ENCODE assay signal across 11 mouse cellular contexts in genomic region chr11:115900561-115901337, GRCm38 (mm10). TPM values are rescaled to one million over a fixed set of nuclear protein-coding genes. Genes with fewer than 3 reads are reported as not detected.
DNase-seq lines count a peak whose midpoint lies in the region; ATAC-seq and TF ChIP-seq lines count a peak whose summit lies in the region.
"Had no signal": no experiment of that assay in that cellular context is flagged by ENCODE, and none has a peak within 500 bp of the region (broad histone marks: within the 10 kb centered on the region; RNA-seq: fewer than 3 reads in every experiment).

No protein-coding gene starts in this region.

- WGBS in hindbrain, embryonic 10.5 days = 71% methylated on average over 8 of the region's 8 CpGs
- WGBS in hindbrain, postnatal 0 days = 72% methylated on average over 8 of the region's 8 CpGs
- WGBS in stomach, embryonic 16.5 days = 75% methylated on average over 8 of the region's 8 CpGs
- WGBS in stomach, postnatal 0 days = 66% methylated on average over 8 of the region's 8 CpGs
- WGBS in kidney, postnatal 0 days = 61% methylated on average over 8 of the region's 8 CpGs
- WGBS in small intestine, adult 2 months = 82% methylated on average over 8 of the region's 8 CpGs

- peaks cover 74% of the 10 kb centered on the region for H3K4me1 ChIP-seq in hindbrain, embryonic 10.5 days (replicated peaks)
- no peaks in the 10 kb centered on the region for H3K4me1 ChIP-seq in hindbrain, postnatal 0 days (ENCODE audit: insufficient read depth, low read length)
- H3K4me1 ChIP-seq in stomach, embryonic 16.5 days (ENCODE audit: control insufficient read depth, insufficient read depth, low read length) = peaks cover 56% of the 10 kb centered on the region
- peaks cover 19% of the 10 kb centered on the region for H3K4me1 ChIP-seq in stomach, postnatal 0 days (replicated peaks; ENCODE audit: control insufficient read depth, insufficient read depth)
- peaks cover 55% of the 10 kb centered on the region for H3K4me1 ChIP-seq in kidney, postnatal 0 days (replicated peaks; ENCODE audit: insufficient read depth, low read length)
- peaks cover 33% of the 10 kb centered on the region for H3K4me1 ChIP-seq in small intestine, adult 2 months (ENCODE audit: control insufficient read depth, insufficient read depth, insufficient read length, low read length)

- H3K36me3 ChIP-seq in hindbrain, embryonic 10.5 days = peaks cover 40% of the 10 kb centered on the region
- no peaks in the 10 kb centered on the region; the same call in 1 of the 2 replicates for H3K36me3 ChIP-seq in hindbrain, postnatal 0 days (ENCODE audit: insufficient read depth, low read length)
- H3K36me3 ChIP-seq in stomach, embryonic 16.5 days (ENCODE audit: control insufficient read depth, insufficient read depth, low read length) = no peaks in the 10 kb centered on the region
- no peaks in the 10 kb centered on the region for H3K36me3 ChIP-seq in stomach, postnatal 0 days (ENCODE audit: control insufficient read depth, insufficient read depth, low read length)
- no peaks in the 10 kb centered on the region for H3K36me3 ChIP-seq in kidney, postnatal 0 days (ENCODE audit: insufficient read depth, low read length)
- peaks cover 11% of the 10 kb centered on the region; the same call in 1 of the 2 replicates for H3K36me3 ChIP-seq in small intestine, adult 2 months (ENCODE audit: control insufficient read depth, insufficient read depth, low read length)

- H3K4me2 ChIP-seq in hindbrain, postnatal 0 days (ENCODE audit: low read depth, low read length) = no peak overlapping the region
- no peak overlapping the region for H3K4me2 ChIP-seq in stomach, embryonic 16.5 days (ENCODE audit: low read depth, low read length)
- no peak overlapping the region; the same call in 1 of the 2 replicates for H3K4me2 ChIP-seq in stomach, postnatal 0 days (replicated peaks; ENCODE audit: low read depth)
- peak overlapping the region; percentile 38; the same call in 1 of the 2 replicates for H3K4me2 ChIP-seq in kidney, postnatal 0 days (ENCODE audit: low read length)

- no peak for DNase-seq in hindbrain, embryonic 10.5 days (ENCODE audit: low spot score)
- DNase-seq in hindbrain, postnatal 0 days (ENCODE audit: low spot score) = no peak
- DNase-seq in stomach, postnatal 0 days (ENCODE audit: low spot score) = no peak
- no peak for DNase-seq in kidney, postnatal 0 days (ENCODE audit: low spot score)
- DNase-seq in frontal cortex, adult 2 months (ENCODE audit: extremely low spot score in 1 of 2, low spot score in 1 of 2) = no peak
- DNase-seq in urinary bladder, postnatal 25 days (ENCODE audit: low spot score) = no peak
- DNase-seq: cerebellum, postnatal 10 days; gastrocnemius, postnatal 36 days had no signal

- no peaks in the 10 kb centered on the region for H3K9me3 ChIP-seq in hindbrain, embryonic 10.5 days
- no peaks in the 10 kb centered on the region for H3K9me3 ChIP-seq in hindbrain, postnatal 0 days (ENCODE audit: low read length)
- H3K9me3 ChIP-seq in stomach, embryonic 16.5 days (replicated peaks; ENCODE audit: control insufficient read depth, low read length) = no peaks in the 10 kb centered on the region
- no peaks in the 10 kb centered on the region for H3K9me3 ChIP-seq in stomach, postnatal 0 days (ENCODE audit: control insufficient read depth, low read length)
- H3K9me3 ChIP-seq in kidney, postnatal 0 days (replicated peaks; ENCODE audit: low read length) = no peaks in the 10 kb centered on the region

- ATAC-seq in hindbrain, postnatal 0 days = no peak
- no peak for ATAC-seq in stomach, embryonic 16.5 days (ENCODE audit: insufficient read depth, low FRiP score)
- no peak for ATAC-seq in stomach, postnatal 0 days (ENCODE audit: low FRiP score, low TSS enrichment)
- no peak for ATAC-seq in kidney, postnatal 0 days (replicated peaks; ENCODE audit: low FRiP score, low read depth)
- ATAC-seq: CD4-positive, CD25-positive, alpha-beta regulatory T cell, adult 4 months had no signal

- TF ChIP-seq CTCF in hindbrain, postnatal 0 days (IDR thresholded peaks at IDR 0.05; ENCODE audit: low read depth) = no peak
- no peak for TF ChIP-seq CTCF in stomach, postnatal 0 days (IDR thresholded peaks at IDR 0.05; ENCODE audit: low read depth)
- TF ChIP-seq CTCF in kidney, postnatal 0 days (IDR thresholded peaks at IDR 0.05; ENCODE audit: low read depth) = no peak
- TF ChIP-seq CTCF in small intestine, adult 2 months (IDR thresholded peaks at IDR 0.05; ENCODE audit: extremely low read depth, insufficient read length, insufficient replicate concordance, low read depth, low read length) = no peak

- peak overlapping the region; percentile 74 for H3K27ac ChIP-seq in hindbrain, embryonic 10.5 days
- no peak overlapping the region for H3K27ac ChIP-seq in hindbrain, postnatal 0 days
- H3K27ac ChIP-seq in stomach, embryonic 16.5 days (ENCODE audit: low read length) = no peak overlapping the region
- H3K27ac ChIP-seq in stomach, postnatal 0 days (replicated peaks) = no peak overlapping the region
- 0 out of 2 replicates have a peak overlapping the region, but pooled peaks have one; percentile 91 for H3K27ac ChIP-seq in kidney, postnatal 0 days
- no peak overlapping the region for H3K27ac ChIP-seq in small intestine, adult 2 months (ENCODE audit: insufficient read depth, low read depth, low read length)

- H3K27me3 ChIP-seq in hindbrain, embryonic 10.5 days (ENCODE audit: insufficient read depth, poor library complexity, severe bottlenecking) = 0 out of 2 replicates have a peak, but pooled peaks cover 6% of the 10 kb centered on the region
- no peaks in the 10 kb centered on the region for H3K27me3 ChIP-seq in hindbrain, postnatal 0 days (ENCODE audit: insufficient read depth, low read length)
- H3K27me3 ChIP-seq in stomach, embryonic 16.5 days (ENCODE audit: control insufficient read depth, insufficient read depth, low read length) = no peaks in the 10 kb centered on the region
- H3K27me3 ChIP-seq in stomach, postnatal 0 days (ENCODE audit: control insufficient read depth, insufficient read depth, low read length) = no peaks in the 10 kb centered on the region
- H3K27me3 ChIP-seq in kidney, postnatal 0 days (ENCODE audit: insufficient read depth, low read length) = no peaks in the 10 kb centered on the region
- no peaks in the 10 kb centered on the region for H3K27me3 ChIP-seq in small intestine, adult 2 months (ENCODE audit: control insufficient read depth, insufficient read depth, low read length)

- H3K4me3 ChIP-seq in hindbrain, embryonic 10.5 days = peak overlapping the region; percentile 29
- no peak overlapping the region for H3K4me3 ChIP-seq in hindbrain, postnatal 0 days (ENCODE audit: low read length)
- H3K4me3 ChIP-seq in stomach, embryonic 16.5 days (replicated peaks; ENCODE audit: low read length) = 0 out of 2 replicates have a peak overlapping the region, but pooled peaks have one; percentile 4
- no peak overlapping the region for H3K4me3 ChIP-seq in stomach, postnatal 0 days (ENCODE audit: low read depth, low read length)
- no peak overlapping the region for H3K4me3 ChIP-seq in kidney, postnatal 0 days (replicated peaks; ENCODE audit: low read depth, low read length)
- H3K4me3 ChIP-seq in small intestine, adult 2 months (ENCODE audit: low read depth, low read length) = peak overlapping the region; percentile 7; the same call in 1 of the 2 replicates

- TF ChIP-seq EP300 in stomach, postnatal 0 days (optimal IDR thresholded peaks at IDR 0.05) = no peak

- no peak overlapping the region for H3K9ac ChIP-seq in hindbrain, postnatal 0 days (replicated peaks; ENCODE audit: low read length)
- peak overlapping the region; percentile 38; the same call in 1 of the 2 replicates for H3K9ac ChIP-seq in stomach, embryonic 16.5 days (ENCODE audit: low read length)
- H3K9ac ChIP-seq in stomach, postnatal 0 days (ENCODE audit: low read length) = no peak overlapping the region
- H3K9ac ChIP-seq in kidney, postnatal 0 days (ENCODE audit: low read depth, low read length) = peak overlapping the region; percentile 32; the same call in 1 of the 2 replicates

- TF ChIP-seq POLR2A in small intestine, adult 2 months (IDR thresholded peaks at IDR 0.05; ENCODE audit: low read depth, low read length) = no peak

RNA-seq across cellular contexts. Expression of gene Smim5, which starts 1.0 kb away (rescaled TPM):
- 1.4 and 4.2 TPM in 2 replicates for polyA plus RNA-seq in hindbrain, embryonic 10.5 days (2016; fragmentation: Nextera tagmentation; extraction: Ambion mirVana)
- total RNA-seq in hindbrain, postnatal 0 days (2014; rRNA removed) = 2.0 and 2.5 TPM in 2 replicates
- polyA plus RNA-seq in hindbrain, postnatal 0 days (2015; fragmentation: Nextera tagmentation; extraction: Ambion mirVana) = 2.7 and 3.7 TPM in 2 replicates
- 6.5 and 8.5 TPM in 2 replicates for polyA plus RNA-seq in stomach, embryonic 16.5 days (2015; fragmentation: Nextera tagmentation; extraction: Ambion mirVana)
- 16.8 and 17.9 TPM in 2 replicates for polyA plus RNA-seq in stomach, postnatal 0 days (2015; fragmentation: Nextera tagmentation; extraction: Ambion mirVana)
- 11.1 and 12.1 TPM in 2 replicates for polyA plus RNA-seq in kidney, postnatal 0 days (2015; fragmentation: Nextera tagmentation; extraction: Ambion mirVana)
- 0.72 and 2.2 TPM in 2 replicates for polyA plus RNA-seq in small intestine, adult 2 months (2012; rRNA removed)
- polyA plus RNA-seq in frontal cortex, adult 2 months (2012; rRNA removed) = 0.64 TPM in 1 of 2 replicates, not detected in the other

RNA-seq across cellular contexts. Expression of gene Smim6, which starts 11.1 kb away (rescaled TPM):
- 1.4 and 1.6 TPM in 2 replicates for polyA plus RNA-seq in hindbrain, embryonic 10.5 days (2016; fragmentation: Nextera tagmentation; extraction: Ambion mirVana)
- total RNA-seq in hindbrain, postnatal 0 days (2014; rRNA removed) = not detected in 2 replicates
- polyA plus RNA-seq in hindbrain, postnatal 0 days (2015; fragmentation: Nextera tagmentation; extraction: Ambion mirVana) = 0.35 and 0.43 TPM in 2 replicates
- 57.0 and 68.4 TPM in 2 replicates for polyA plus RNA-seq in stomach, embryonic 16.5 days (2015; fragmentation: Nextera tagmentation; extraction: Ambion mirVana)
- 184 and 185 TPM in 2 replicates for polyA plus RNA-seq in stomach, postnatal 0 days (2015; fragmentation: Nextera tagmentation; extraction: Ambion mirVana)
- 13.7 and 16.1 TPM in 2 replicates for polyA plus RNA-seq in kidney, postnatal 0 days (2015; fragmentation: Nextera tagmentation; extraction: Ambion mirVana)
- 8.8 and 9.7 TPM in 2 replicates for polyA plus RNA-seq in small intestine, adult 2 months (2012; rRNA removed)
- polyA plus RNA-seq in frontal cortex, adult 2 months (2012; rRNA removed) = not detected in 2 replicates
- total RNA-seq: gastrocnemius, postnatal 36 days had no signal

RNA-seq across cellular contexts. Expression of gene Sap30bp, which starts 32.3 kb away (rescaled TPM):
- 44.7 and 52.5 TPM in 2 replicates for polyA plus RNA-seq in hindbrain, embryonic 10.5 days (2016; fragmentation: Nextera tagmentation; extraction: Ambion mirVana)
- 46.4 and 52.8 TPM in 2 replicates for total RNA-seq in hindbrain, postnatal 0 days (2014; rRNA removed)
- 39.2 and 42.8 TPM in 2 replicates for polyA plus RNA-seq in hindbrain, postnatal 0 days (2015; fragmentation: Nextera tagmentation; extraction: Ambion mirVana)
- polyA plus RNA-seq in stomach, embryonic 16.5 days (2015; fragmentation: Nextera tagmentation; extraction: Ambion mirVana) = 32.0 and 35.2 TPM in 2 replicates
- polyA plus RNA-seq in stomach, postnatal 0 days (2015; fragmentation: Nextera tagmentation; extraction: Ambion mirVana) = 23.6 and 27.0 TPM in 2 replicates
- 37.2 and 40.1 TPM in 2 replicates for polyA plus RNA-seq in kidney, postnatal 0 days (2015; fragmentation: Nextera tagmentation; extraction: Ambion mirVana)
- 15.2 and 27.1 TPM in 2 replicates for polyA plus RNA-seq in small intestine, adult 2 months (2012; rRNA removed)
- polyA plus RNA-seq in frontal cortex, adult 2 months (2012; rRNA removed) = 71.9 and 89.0 TPM in 2 replicates

RNA-seq across cellular contexts. Expression of gene Recql5, which starts 32.5 kb away (rescaled TPM):
- polyA plus RNA-seq in hindbrain, embryonic 10.5 days (2016; fragmentation: Nextera tagmentation; extraction: Ambion mirVana) = 27.3 and 28.8 TPM in 2 replicates
- 11.4 and 14.3 TPM in 2 replicates for total RNA-seq in hindbrain, postnatal 0 days (2014; rRNA removed)
- polyA plus RNA-seq in hindbrain, postnatal 0 days (2015; fragmentation: Nextera tagmentation; extraction: Ambion mirVana) = 7.9 and 9.9 TPM in 2 replicates
- 19.5 and 19.7 TPM in 2 replicates for polyA plus RNA-seq in stomach, embryonic 16.5 days (2015; fragmentation: Nextera tagmentation; extraction: Ambion mirVana)
- polyA plus RNA-seq in stomach, postnatal 0 days (2015; fragmentation: Nextera tagmentation; extraction: Ambion mirVana) = 7.2 and 8.1 TPM in 2 replicates
- 11.1 and 11.7 TPM in 2 replicates for polyA plus RNA-seq in kidney, postnatal 0 days (2015; fragmentation: Nextera tagmentation; extraction: Ambion mirVana)
- polyA plus RNA-seq in small intestine, adult 2 months (2012; rRNA removed) = 5.8 and 9.2 TPM in 2 replicates
- 28.4 and 31.7 TPM in 2 replicates for polyA plus RNA-seq in frontal cortex, adult 2 months (2012; rRNA removed)

RNA-seq across cellular contexts. Expression of gene Myo15b, which starts 42.5 kb away (rescaled TPM):
- polyA plus RNA-seq in hindbrain, embryonic 10.5 days (2016; fragmentation: Nextera tagmentation; extraction: Ambion mirVana) = 0.19 and 0.21 TPM in 2 replicates
- 0.29 and 0.63 TPM in 2 replicates for total RNA-seq in hindbrain, postnatal 0 days (2014; rRNA removed)
- 0.20 and 0.45 TPM in 2 replicates for polyA plus RNA-seq in hindbrain, postnatal 0 days (2015; fragmentation: Nextera tagmentation; extraction: Ambion mirVana)
- polyA plus RNA-seq in stomach, embryonic 16.5 days (2015; fragmentation: Nextera tagmentation; extraction: Ambion mirVana) = 20.8 and 21.1 TPM in 2 replicates
- 16.0 and 18.2 TPM in 2 replicates for polyA plus RNA-seq in stomach, postnatal 0 days (2015; fragmentation: Nextera tagmentation; extraction: Ambion mirVana)
- polyA plus RNA-seq in kidney, postnatal 0 days (2015; fragmentation: Nextera tagmentation; extraction: Ambion mirVana) = 16.5 and 17.6 TPM in 2 replicates
- 539 and 1,655 TPM in 2 replicates for polyA plus RNA-seq in small intestine, adult 2 months (2012; rRNA removed)
- 0.55 and 1.1 TPM in 2 replicates for polyA plus RNA-seq in frontal cortex, adult 2 months (2012; rRNA removed)
- total RNA-seq: gastrocnemius, postnatal 36 days had no signal
- polyA plus RNA-seq: CD4-positive, CD25-positive, alpha-beta regulatory T cell, adult 4 months had no signal

Comparison
In these comparisons a context has a peak if more than half of its experiments do, and no peak if none do; other contexts are left out.
1. H3K27ac ChIP-seq: peak in hindbrain, embryonic 10.5 days (single experiment) and kidney, postnatal 0 days (single experiment); none in hindbrain, postnatal 0 days (single experiment), stomach, embryonic 16.5 days (single experiment), stomach, postnatal 0 days (single experiment) and small intestine, adult 2 months (single experiment).
2. H3K4me3 ChIP-seq: peak in hindbrain, embryonic 10.5 days (single experiment), stomach, embryonic 16.5 days (single experiment) and small intestine, adult 2 months (single experiment); none in hindbrain, postnatal 0 days (single experiment), stomach, postnatal 0 days (single experiment) and kidney, postnatal 0 days (single experiment).
3. H3K9ac ChIP-seq: peak in stomach, embryonic 16.5 days (single experiment) and kidney, postnatal 0 days (single experiment); none in hindbrain, postnatal 0 days (single experiment) and stomach, postnatal 0 days (single experiment).